Mouse (Mus musculus): Measurements from ENCODE around the gene Il16.
A peak's percentile ranks its signal among the peaks of the same experiment; 100 is the strongest.

The Il16 gene

GRCm38 (mm10) chr7:83599913-83600286 is 145.6 kb downstream of the Il16 start:
- DNase-seq: peak; percentile 68

- DNase-seq: no peak
These were observed 146.3 kb downstream of the Il16 start for GRCm38 (mm10) chr7:83598997-83599912.

- DNase-seq: no peak
These were observed 148.5 kb downstream of the Il16 start for GRCm38 (mm10) chr7:83597063-83597462.

- no peak for DNase-seq
These were observed 151.5 kb downstream of the Il16 start for GRCm38 (mm10) chr7:83594056-83594455.
